ENCODE assay signal across 17 mouse cellular contexts in genomic region chr9:87402010-87402409, GRCm38 (mm10).
"Had no signal": no experiment of that assay in that cellular context is flagged by ENCODE, and none has a peak within 500 bp of the region (broad histone marks: within the 10 kb centered on the region; RNA-seq: fewer than 3 reads in every experiment).

No protein-coding gene starts in this region.

- H3K27me3 ChIP-seq: lung, embryonic 15.5 days; megakaryocyte, embryonic 14.5 days; midbrain, embryonic 13.5 days; midbrain, embryonic 15.5 days; neural tube, embryonic 12.5 days; stomach, embryonic 15.5 days had no signal

- H3K36me3 ChIP-seq: lung, embryonic 15.5 days; midbrain, embryonic 13.5 days; midbrain, embryonic 15.5 days; neural tube, embryonic 12.5 days; stomach, embryonic 15.5 days had no signal

- H3K9ac ChIP-seq: liver, postnatal 0 days; lung, embryonic 15.5 days; midbrain, embryonic 13.5 days; midbrain, embryonic 15.5 days; neural tube, embryonic 12.5 days; stomach, embryonic 15.5 days had no signal

- H3K9me3 ChIP-seq: lung, embryonic 15.5 days; midbrain, embryonic 15.5 days; neural tube, embryonic 12.5 days; stomach, embryonic 15.5 days had no signal

- H3K4me3 ChIP-seq: lung, embryonic 15.5 days; megakaryocyte, embryonic 14.5 days; midbrain, embryonic 13.5 days; midbrain, embryonic 15.5 days; neural tube, embryonic 12.5 days; stomach, embryonic 15.5 days had no signal

- ATAC-seq: liver, postnatal 0 days; lung, postnatal 0 days; midbrain, embryonic 13.5 days; midbrain, embryonic 15.5 days had no signal

- DNase-seq: liver, postnatal 0 days; lung, adult 2 months; lung, postnatal 14 days; lung, postnatal 36 days; right cerebral cortex, postnatal 14 days; thymus, adult 2 months; thymus, postnatal 25 days; thymus, postnatal 4 days had no signal

- H3K4me2 ChIP-seq: lung, embryonic 15.5 days; midbrain, embryonic 11.5 days; midbrain, embryonic 13.5 days; midbrain, embryonic 15.5 days; neural tube, embryonic 12.5 days; stomach, embryonic 15.5 days had no signal

- H3K4me1 ChIP-seq: lung, embryonic 15.5 days; megakaryocyte, embryonic 14.5 days; midbrain, embryonic 13.5 days; midbrain, embryonic 15.5 days; neural tube, embryonic 12.5 days; stomach, embryonic 15.5 days had no signal

- H3K27ac ChIP-seq: lung, embryonic 15.5 days; midbrain, embryonic 13.5 days; midbrain, embryonic 15.5 days; neural tube, embryonic 12.5 days; stomach, embryonic 15.5 days; stomach, postnatal 0 days had no signal
